Mouse (Mus musculus) left cerebral cortex, postnatal 14 days (tissue): ENCODE measurements at regions not wholly inside any gene's neighbourhood (a gene's known extent, or its start where the extent isn't known, plus 50 kb on each side); places are given as distances from the start of the nearest gene placed in this dataset.

Source experiments
- DNase-seq, 2 experiments: peaks; one replicate each; pipeline ENCODE4 v3.0.0; 2021 to 2022; ENCODE audit warnings: low spot score in 2 of 2, mixed read lengths in 1 of 2
- intact Hi-C: fragments of 180-260 bp; cut with DNase I; formaldehyde crosslinking; loops from one replicate; pipeline ENCODE4 v1.15.1; 2025
- microRNA-seq, 2 experiments: library from miRNA; unstranded; fragments of <30 nt; microRNA quantifications; one replicate each; pipeline ENCODE4 v1.2.0; 2022

DNA sequence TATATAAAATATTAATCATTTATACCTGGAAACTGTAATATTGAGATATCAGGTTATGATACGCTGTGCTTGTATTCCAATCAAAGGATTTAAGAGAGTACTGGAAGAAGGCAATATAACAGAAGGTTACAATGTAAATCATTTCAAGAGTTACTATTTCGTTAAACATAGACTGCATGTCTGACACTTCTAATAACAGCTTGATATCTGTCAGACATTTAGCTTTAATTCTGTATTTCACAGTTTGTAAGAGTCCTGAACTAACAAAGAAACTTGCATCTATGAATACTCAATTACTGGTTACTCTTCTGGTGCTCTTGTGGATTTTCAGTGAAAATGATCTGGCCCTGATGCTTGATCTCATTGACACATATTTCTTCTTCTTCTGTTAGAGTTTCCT, 840.6 kb downstream of the Cdh9 start:
- no peak for DNase-seq
- intact Hi-C loops = no loop called here

DNA sequence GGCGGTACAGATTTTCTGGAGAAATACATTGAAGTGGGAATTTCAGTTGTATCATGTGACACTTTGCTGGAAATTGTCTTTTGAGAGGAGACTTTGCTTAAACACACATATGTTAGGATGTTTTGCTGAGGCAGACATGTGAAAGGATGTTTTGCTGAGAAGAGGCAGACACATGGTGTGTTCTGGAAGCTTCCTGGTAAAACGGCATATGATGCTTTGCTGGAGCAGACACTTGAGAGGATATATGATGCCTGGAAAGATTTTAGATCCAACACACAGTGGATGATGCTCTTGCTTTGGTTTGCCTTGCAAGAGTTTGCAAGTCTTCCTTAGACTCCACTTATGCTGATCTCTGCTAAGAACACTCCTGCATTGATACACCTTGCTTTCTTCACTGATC, 860.1 kb downstream of the Cdh9 start:
- DNase-seq = no peak
- intact Hi-C loops = no loop called here

DNA sequence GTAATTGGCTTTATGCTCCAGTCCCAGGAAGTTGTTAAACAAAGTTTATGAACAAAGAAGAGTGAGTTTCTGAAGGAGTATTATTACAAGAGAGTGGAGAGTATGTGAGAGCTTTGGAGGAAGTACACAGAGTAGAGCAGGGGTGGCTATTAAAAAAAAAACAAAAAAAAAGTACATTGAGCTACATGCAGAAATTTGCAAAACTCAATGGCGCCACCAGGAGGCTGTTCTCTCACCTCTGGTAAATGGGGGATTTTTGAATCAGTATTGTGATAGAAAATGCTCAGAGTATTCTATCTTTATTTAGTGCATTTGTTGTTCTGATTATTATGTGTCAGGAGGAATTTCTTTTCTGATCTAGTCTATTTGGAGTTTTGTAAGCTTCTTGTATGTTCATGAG, 875.8 kb downstream of the Cdh9 start:
- intact Hi-C loops = no loop called here
- peak in 1 of 2 experiments; percentile 7 for DNase-seq

DNA sequence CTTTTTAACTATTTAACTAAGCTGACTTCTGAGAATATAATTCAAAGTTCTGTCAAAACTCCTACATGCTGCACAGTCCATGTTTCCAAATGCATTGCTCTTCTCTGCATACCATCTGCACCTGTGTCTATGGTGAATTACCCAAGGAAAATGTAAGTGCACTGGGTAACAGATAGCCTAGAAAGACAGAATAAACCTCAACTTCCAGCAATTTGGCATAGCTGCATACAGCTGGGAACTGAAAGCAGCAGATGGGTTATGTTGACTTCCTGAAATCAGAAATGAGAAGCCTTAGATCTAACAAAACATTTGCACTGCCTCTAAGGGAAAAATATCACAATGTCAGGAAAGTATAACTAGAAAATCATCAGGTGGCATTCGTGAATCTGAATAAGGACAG, 886.4 kb downstream of the Cdh9 start:
- no peak for DNase-seq
- intact Hi-C loops = no loop called here

DNA sequence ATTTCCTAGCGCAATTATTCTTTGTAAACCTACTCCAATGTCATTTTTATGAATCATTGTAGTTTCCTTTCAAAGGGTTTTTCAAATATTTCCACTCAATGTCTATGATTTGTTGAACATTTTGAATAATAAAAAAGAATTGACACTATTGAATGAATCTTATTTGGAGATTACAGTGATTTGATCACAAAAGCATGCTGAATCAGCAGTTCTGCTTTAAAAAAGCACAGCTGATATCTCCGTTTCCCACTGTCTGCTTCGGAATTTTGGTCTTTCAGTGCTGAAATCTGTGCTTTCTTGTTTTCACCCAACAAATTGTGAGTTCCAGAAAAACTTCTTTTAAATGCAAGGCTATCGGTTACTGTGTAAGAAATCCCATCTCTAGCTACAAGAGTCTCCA, 912.7 kb downstream of the Cdh9 start:
- no peak for DNase-seq
- intact Hi-C loops = no loop called here

Small RNA genes in the stretch of these regions (microRNA-seq; reads per million reads assigned to microRNA genes)
- 0 reads per million in 2 experiments for gene Gm22032
